Mouse (Mus musculus): Measurements from ENCODE around the gene Slc12a3.

Gene Slc12a3

GRCm38 (mm10) chr8:94408443-94409080 lies 79.6 kb downstream of the Slc12a3 start:
- no peak for DNase-seq (ENCODE audit: low read depth)

GRCm38 (mm10) chr8:94409523-94409922 lies 80.5 kb downstream of the Slc12a3 start:
- no peak for DNase-seq (ENCODE audit: low read depth)

- DNase-seq (ENCODE audit: low read depth), result no peak
Measured at GRCm38 (mm10) chr8:94412518-94412917, 83.5 kb downstream of the Slc12a3 start.

DNA sequence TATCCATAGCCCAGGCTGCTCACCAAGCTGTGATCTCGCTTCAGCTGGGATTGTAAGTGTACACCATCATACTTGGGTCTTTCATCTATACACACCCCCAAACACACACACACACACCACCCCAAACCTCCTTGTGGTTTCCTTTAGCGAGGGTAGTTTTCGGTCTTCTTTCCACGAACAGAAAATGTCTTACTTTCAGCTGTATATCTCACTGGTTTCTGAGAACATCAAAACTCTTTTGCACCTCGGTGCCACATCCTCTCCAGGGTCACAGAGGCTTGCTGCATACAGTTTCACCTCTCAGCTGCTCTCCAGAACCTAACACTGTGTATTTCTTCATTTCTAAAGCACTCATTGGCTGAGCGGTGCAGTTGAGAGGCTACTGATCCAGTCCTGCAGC lies 84.5 kb downstream of the Slc12a3 start:
- no peak for DNase-seq (ENCODE audit: low read depth)

- no peak for DNase-seq (ENCODE audit: low read depth)
Measured at GRCm38 (mm10) chr8:94415218-94415617, 86.2 kb downstream of the Slc12a3 start.
